Mouse (Mus musculus): ENCODE measurements around the gene Crkl.

Crkl gene

DNA sequence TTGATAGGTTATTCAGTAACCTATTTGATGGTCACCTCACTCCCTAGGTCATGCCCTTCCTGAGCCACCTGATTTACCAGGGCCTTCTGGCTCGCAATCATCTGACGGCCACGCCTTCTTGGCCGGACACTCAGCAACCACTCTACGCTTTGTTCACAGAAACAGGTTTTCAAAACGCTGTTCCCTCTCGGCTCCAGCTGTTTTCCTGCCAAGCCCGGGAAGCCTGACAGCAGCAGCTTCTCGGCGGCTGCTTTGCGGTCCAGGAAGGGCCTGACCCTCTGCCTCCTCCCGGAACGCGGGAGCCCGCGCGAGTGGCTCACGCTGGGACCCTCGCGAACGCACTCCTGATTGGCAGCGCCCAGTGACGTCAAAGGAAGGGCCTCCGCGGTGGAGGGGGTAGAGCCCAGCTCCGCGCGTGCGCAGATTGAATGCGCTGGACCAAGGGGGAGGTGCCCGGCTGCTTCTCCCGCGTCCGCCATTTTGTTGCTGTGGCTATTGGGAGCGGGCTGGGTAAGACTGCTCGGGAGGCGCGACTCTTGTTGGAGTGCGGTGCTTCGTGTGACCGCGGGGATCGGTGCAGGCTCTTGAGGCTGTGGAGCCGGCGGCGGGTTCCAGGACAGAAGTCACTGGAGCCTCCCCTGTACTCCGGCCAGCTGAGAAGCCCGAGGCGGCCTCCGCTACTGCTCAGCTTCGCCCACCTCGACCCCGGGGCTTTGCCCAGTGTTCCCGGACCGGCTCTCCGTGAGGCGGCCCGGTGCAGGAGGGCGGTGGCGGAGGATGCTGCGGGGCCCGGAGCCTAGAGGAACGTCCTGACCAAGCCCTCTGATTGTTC, at the start of gene Crkl:
Crkl (plus strand) TSS at position 447 of the 832 bp plus-strand sequence.
- DNase-seq = peak; percentile 99

GRCm38 (mm10) chr16:17402855-17403254, 48.9 kb upstream of the Crkl start:
- DNase-seq = peak; percentile 57

- no peak for DNase-seq
Measured at GRCm38 (mm10) chr16:17405271-17405696, 46.5 kb upstream of the Crkl start.

DNA sequence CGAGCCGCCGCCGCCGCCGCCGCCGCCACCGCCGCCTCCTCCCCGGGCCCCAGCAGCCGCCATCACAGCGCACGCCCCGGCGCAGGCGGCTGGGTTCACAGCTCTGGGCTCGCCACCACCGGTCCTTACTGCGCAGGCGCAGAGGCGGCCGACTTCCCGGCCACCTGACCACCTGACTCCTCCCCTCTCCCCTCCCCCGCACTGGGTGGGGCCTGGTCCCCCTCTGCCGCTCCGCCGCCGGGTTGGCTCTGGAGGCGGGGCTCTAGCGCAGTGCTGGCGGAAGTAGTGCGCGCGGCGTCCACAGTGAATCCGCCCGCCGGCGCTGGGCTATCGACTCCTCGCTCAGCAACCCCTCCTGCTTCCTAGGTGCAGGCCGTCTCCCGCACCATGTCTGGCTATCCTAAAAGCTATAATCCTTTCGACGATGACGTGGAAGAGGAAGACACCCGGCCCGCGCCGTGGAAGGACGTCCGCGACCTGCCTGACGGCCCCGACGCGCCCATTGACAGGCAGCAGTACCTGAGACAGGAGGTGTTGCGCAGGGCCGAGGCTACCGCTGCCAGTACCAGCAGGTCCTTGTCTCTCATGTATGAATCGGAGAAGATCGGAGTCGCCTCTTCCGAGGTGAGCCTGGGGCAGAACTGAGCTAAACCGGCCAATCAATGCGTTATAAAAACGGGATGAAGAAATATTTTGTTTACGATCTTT, 45.9 kb upstream of the Crkl start, which contains the start of the genes Snap29 and Pi4ka:
Snap29 (plus strand) TSS at position 251 of the 708 bp plus-strand sequence.
Pi4ka (minus strand) TSS at position 579 of the 708 bp plus-strand sequence.
- peak; percentile 99 for DNase-seq

DNA sequence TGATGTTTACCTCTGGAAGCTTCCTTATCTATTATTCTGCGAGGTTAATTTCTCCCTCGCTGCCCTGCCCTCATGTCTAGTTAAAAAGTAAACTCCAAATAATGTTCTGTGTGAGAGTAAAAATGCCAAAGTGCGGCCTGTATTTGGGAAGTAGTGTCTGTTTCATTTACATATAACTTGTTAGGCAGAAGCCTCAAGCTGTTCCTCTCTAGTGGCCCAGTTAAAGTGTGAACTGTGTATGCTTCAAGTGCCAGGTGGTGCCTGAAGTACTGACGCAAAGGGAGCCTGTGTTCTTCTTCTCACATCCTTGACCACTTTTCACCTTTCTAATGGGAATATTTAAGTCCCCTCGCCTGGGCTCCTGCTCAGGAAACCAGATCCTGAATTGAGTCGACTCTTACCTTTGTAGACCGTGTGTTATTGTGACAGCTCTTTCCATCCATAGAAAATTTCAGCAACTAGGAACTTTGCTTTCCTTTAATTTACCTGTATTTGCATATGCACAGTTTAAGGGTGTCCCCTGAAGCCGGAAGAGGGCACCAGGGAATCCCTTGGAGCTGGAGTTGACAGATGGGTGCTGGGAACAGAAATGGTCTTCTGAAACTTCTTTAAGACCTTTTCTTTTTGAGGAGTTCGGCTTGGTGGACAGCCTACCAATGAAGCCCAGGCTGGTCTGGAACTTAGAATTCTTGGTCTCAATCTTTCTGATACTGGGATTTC, 45.1 kb upstream of the Crkl start:
- no peak for DNase-seq

- DNase-seq = no peak
Measured at GRCm38 (mm10) chr16:17409046-17409445, 42.7 kb upstream of the Crkl start.

DNA sequence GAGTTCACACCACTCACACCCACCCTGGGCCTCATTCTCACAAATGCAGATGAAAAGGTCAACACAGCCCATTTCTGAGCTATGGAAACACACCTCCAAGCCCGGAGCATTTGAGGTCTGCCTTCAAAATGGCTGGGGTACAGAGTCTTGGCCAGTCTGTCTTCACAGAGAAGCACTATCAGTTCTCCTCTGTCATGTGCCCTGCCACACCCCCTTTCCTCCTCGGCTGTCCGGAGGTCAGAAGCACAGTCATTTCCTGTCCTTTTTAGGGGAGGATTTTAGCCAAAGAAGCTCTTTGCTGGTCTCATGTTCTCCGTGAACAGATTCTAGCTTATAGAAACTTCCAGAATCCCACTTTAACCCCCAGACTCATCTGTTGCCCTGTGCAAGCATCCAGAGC, 41.6 kb upstream of the Crkl start:
- DNase-seq = no peak

- DNase-seq = no peak
Measured at GRCm38 (mm10) chr16:17423021-17423420, 28.8 kb upstream of the Crkl start.

- DNase-seq = peak; percentile 44
Measured at GRCm38 (mm10) chr16:17432576-17432975, 19.2 kb upstream of the Crkl start.

GRCm38 (mm10) chr16:17452373-17452715, 557 bp downstream of the Crkl start:
- no peak for DNase-seq

GRCm38 (mm10) chr16:17456901-17457300, 5.1 kb downstream of the Crkl start:
- no peak for DNase-seq

DNA sequence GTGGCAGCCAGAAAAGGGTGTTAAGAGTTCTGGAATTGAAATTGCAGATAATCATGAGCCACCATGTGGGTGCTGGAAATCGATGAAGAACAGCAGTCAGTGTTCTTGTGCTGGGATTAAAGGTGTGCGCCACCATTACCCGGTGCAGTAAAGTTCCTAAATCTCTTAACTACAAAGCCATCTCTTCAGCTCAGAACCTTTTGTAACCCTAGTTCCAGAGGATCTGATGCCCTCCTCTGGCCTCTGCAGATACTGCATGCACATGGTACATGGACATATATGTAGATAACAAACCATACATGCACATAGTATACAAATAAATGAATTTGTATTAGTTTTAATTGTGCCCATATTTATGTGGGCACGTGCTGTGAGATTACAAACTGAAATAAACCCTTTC, 8.5 kb downstream of the Crkl start:
- DNase-seq = peak; percentile 34

DNA sequence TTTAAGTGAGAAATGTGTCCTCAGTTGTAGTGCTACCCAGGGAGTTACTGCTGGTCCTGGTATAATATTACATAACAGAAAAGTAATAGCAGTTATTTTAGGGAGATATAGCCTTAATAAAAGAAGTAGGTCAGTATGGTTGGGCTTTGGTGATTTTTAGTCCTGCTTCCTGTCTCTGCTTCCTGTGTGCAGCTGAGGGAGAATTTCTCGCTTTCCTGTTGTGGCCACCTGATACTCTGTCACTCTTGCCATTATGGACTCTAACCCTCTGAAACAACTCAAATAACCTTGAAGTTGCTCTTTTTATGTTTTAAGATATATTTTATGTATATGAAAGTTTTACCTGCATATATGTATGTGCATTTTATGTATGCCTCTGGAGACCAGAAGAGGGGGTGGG, 9.8 kb downstream of the Crkl start:
- no peak for DNase-seq

- no peak for DNase-seq
Measured at GRCm38 (mm10) chr16:17463184-17463583, 11.4 kb downstream of the Crkl start.

GRCm38 (mm10) chr16:17466875-17467663, 15.3 kb downstream of the Crkl start:
- DNase-seq = no peak

DNA sequence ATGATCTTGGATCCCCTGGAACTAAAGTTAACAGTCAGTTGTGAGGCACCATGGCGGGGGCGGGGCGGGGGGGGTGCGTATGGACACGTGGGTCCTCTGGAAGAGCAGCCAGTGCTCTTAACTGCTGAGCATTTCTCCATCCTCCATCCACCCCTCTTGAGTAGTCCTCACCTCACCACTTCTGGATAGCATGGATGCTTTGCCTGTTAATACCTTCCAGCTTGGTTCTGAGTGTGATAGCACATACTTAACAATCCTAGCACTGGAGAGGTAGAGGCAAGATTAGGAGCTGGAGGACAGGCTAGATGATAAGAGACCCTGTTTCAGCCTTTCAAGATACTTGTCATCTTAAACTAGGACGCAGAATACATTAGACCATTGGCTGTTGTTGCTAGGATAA, 20.7 kb downstream of the Crkl start:
- no peak for DNase-seq

- peak; percentile 50 for DNase-seq
Measured at GRCm38 (mm10) chr16:17474091-17474490, 22.3 kb downstream of the Crkl start.

DNA sequence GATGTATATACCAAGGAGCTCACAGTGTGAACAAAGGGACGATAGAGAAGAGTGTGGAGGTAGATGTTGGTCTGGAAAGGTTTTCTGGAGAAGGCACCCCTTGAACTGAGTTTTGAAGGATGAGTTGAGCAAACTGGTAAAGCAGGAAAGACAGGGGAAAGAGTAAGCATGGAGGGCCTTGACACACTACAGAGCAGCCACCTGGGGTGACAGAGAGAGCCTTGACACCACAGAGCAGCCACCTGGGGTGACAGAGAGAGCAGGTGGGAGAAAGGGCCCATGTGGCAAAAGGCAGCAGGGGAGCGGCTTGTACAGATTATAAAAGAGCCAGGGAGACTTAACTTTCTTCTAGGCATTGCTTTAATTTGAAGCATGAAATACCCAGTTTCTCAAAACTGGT, 23.0 kb downstream of the Crkl start:
- DNase-seq = no peak

GRCm38 (mm10) chr16:17475326-17475725, 23.5 kb downstream of the Crkl start:
- no peak for DNase-seq

GRCm38 (mm10) chr16:17478331-17478943, 26.6 kb downstream of the Crkl start:
- DNase-seq = no peak

GRCm38 (mm10) chr16:17481465-17481864, 29.7 kb downstream of the Crkl start:
- DNase-seq = no peak

- DNase-seq = peak; percentile 70
Measured at GRCm38 (mm10) chr16:17486505-17486904, 34.7 kb downstream of the Crkl start.
